Mouse (Mus musculus) right cerebral cortex, postnatal 10 days (tissue): ENCODE measurements around the gene Zg16.
"Not testable (repeated sequence)": the region's sequence is repeated elsewhere in the genome, so short reads cannot be mapped to it uniquely, and the experiment has no call there.

Experiments
- DNase-seq, 2 experiments: peaks; one replicate each; pipeline ENCODE4 v3.0.0; 2021; ENCODE audit warnings: low spot score in 2 of 2

The Zg16 gene

DNA sequence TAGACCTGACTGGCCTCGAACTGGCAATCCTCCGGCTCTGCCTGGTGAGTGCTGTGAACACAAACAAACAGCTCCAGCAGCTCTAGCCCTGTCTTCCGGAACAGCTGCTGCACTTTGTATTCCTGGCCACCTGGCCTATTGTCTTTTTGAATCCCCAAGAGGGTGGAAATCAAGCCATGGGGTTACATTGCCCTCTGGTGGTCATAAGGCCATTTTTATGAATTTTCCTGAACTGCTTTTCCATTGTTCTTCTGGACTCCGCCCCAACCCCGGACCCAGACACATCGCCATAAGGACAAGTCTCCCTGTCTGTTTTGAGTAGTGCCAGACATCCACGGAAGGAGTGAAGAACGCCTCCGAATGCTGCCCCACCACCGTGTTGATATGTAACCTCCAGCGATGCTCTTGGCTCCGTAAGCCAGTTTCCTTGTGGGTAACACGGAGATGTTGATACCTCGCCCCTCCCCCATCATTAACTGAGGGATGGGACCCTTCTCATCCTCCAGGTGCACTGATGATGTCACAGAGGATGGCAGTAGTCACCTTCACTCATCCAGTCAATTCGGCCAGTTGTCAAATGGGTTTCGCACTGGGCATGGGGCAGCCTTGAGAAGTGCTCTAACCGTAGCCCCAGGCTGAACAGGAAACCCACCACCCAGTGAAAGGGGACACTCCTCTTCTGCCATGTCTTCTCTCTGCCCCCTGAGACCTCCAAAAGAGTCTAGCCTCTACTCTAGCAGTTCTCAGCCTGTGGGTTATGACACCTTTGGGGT is 17.6 kb upstream of the Zg16 start:
- peak; percentile 78 to 81 for DNase-seq

- DNase-seq = no peak
Observed at GRCm38 (mm10) chr7:127103960-127104359, 16.8 kb upstream of the Zg16 start.

DNA sequence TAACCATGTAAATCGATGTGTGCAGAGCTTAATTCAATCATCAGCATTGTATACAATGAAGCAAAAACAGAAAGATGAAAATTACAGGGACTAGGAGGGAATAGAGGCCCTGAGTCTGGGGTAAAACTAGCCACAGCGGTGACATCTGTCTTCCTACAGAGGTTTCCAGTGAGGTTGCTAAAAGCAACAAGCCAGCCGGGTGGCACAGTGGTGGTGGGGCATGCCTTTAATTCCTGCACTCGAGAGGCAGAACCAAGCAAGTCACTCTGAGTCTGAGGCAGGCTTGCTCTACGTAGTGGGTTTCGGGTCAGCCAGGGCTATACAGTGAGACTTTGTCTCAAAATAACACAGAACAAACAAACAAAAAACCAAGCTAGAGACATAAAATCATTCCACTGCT is 15.0 kb upstream of the Zg16 start:
- no peak for DNase-seq

DNA sequence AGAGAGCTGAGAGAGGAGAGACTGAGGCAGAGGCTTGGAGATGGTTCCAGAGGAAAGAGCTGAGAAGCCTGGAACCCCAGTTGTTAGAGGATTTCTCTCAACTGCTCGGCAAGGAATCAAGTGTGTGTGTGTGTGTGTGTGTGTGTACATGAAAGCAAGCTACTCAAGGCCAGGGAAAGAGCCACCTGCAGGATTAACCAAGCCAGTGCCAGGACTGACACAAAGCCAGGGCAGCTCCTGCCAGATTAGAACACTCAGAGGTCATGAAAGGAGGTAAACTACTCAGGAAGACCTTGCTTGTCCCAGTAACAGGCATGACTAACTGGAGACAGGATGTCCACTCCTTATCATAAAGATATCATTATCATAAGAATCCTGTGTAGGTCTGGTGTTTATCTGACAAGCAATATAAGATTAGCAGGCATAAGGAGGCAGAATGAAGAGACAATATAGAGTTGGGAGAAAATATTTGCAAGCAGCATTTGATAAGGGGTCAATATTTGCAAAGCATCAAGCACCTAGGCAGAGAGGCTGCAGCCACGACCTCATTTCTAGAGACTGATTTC is 14.4 kb upstream of the Zg16 start:
- DNase-seq = no peak

DNA sequence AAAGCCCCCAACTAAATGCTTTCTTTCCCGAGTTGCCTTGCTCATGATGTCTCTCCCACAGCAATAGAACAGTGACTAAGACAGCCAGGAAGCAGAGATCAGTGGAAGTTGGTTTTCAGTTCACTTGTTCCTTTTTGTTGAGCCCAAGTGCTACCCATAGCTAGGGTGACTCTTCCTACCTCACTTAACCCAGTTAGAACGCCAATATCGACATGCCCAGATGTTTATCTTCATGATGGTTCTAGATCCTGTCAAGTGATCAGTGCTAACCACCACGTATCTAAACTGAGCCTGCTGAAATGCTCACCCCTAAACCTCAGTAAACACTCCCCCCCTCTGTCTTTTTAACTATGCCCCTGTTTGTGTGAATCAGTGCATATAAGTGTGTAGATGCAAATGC is 12.4 kb upstream of the Zg16 start:
- no peak for DNase-seq

DNA sequence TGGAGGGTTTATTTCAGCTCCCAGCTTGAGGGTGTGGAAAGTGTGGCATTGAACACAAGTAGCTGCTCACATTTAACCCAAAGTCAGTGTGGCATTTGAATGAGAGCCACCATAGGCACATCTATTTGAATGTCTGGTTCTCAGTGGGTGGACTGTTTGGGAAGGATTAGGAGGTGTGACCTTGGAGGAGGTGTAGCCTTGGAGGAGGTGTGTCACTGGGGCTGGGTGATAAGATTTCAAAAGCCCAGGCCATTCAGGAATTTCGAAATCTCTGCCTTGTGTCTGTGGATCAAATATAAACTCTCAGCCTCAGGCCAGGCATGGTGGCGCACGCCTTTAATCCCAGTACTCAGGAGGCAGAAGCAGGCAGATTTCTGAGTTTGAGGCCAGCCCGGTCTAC is 11.8 kb upstream of the Zg16 start:
- no peak for DNase-seq

GRCm38 (mm10) chr7:127098521-127098920 is 11.4 kb upstream of the Zg16 start:
- DNase-seq = no peak

DNA sequence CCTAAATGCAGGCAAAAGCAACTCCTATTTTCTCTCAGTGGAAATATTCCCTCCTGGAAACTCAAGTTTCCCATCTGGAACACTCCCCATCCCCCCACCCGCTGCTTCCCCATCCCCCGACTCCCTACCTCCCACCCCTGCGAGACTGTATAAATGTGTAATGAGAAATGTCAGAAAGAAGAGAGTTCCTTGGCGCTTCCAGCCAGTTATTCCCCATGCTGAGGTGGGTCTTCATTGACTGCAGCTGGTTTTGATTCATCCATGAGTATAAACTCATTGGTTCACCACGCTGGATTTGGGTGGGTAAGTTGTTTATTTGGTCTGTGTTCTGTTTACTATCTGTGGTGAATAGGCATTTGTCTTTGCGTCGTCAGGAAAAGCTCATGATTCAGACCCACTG is 9.3 kb upstream of the Zg16 start:
- DNase-seq = no peak

DNA sequence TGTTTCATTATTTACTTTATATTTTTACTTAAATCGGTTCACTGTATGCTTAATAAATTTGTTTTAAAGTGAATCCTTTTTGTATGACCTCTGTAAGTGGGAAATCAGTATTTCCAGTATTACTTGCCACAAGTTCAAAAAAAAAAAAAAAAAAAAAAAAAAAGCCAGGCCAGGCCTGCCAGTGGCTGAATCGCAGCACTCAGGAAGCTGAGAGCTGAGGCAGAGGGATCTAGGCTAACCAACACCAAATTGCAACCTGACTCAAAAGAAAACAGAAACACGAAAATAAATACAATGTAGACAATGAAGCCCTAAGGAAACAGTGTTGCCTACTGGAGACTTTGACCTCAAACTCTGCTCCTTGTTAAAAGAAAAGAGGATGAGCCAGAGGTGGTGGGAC is 6.8 kb upstream of the Zg16 start:
- no peak for DNase-seq

GRCm38 (mm10) chr7:127091114-127091896 is 4.2 kb upstream of the Zg16 start, which contains the start of gene AI467606:
TSS of gene AI467606 (plus strand) at chr7:127091359.
- DNase-seq = peak; percentile 50 to 54

GRCm38 (mm10) chr7:127090154-127091113 is 3.3 kb upstream of the Zg16 start:
- no peak for DNase-seq

- no peak for DNase-seq
Observed at GRCm38 (mm10) chr7:127088901-127089845, 2.0 kb upstream of the Zg16 start.

- no peak for DNase-seq
Observed at GRCm38 (mm10) chr7:127088083-127088482, 955 bp upstream of the Zg16 start.

DNA sequence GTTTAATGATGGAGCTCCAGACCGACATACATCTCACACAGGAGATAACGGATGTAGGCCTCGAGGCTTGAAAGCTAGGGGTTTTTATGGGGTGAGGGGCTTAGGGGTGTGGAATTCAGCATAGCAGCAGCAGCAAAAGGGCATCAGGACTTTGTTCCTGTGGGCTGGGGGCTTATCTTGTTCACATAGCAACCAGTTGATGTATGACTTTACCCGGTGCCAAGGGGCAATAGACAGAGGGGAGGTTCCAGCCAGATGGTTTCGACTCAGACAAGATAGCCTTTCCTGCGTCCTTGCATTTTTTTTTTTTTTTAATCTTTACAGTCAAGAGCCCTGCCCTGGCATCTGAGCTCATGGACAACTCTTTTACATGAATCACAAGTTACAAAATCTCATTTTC is 1.4 kb downstream of the Zg16 start:
- DNase-seq = not testable (repeated sequence)

GRCm38 (mm10) chr7:127084794-127085193 is 2.3 kb downstream of the Zg16 start:
- no peak for DNase-seq

- no peak for DNase-seq
Observed at GRCm38 (mm10) chr7:127083689-127084088, 3.4 kb downstream of the Zg16 start.

DNA sequence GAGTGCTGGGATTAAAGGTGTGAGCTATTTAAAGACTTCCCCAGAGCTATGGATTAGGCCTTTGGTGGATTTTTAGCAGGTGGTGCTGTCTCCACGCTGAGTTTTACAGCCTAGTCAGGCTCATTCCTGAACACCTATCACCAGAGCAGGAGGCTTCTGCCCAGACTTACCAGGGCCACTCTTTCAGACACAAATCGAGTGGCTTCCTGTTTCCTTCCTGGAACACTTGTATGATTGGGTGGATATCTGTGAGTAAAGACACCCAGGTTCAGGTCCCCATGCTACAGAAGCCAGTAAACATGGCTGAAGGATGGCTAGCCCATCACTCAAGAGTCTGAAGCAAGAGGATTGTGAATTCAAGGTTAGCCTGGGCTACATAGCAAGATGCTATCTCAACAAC is 4.1 kb downstream of the Zg16 start:
- no peak for DNase-seq

GRCm38 (mm10) chr7:127082271-127082670 is 4.9 kb downstream of the Zg16 start:
- DNase-seq = no peak

GRCm38 (mm10) chr7:127080045-127080444 is 7.1 kb downstream of the Zg16 start:
- no peak for DNase-seq

DNA sequence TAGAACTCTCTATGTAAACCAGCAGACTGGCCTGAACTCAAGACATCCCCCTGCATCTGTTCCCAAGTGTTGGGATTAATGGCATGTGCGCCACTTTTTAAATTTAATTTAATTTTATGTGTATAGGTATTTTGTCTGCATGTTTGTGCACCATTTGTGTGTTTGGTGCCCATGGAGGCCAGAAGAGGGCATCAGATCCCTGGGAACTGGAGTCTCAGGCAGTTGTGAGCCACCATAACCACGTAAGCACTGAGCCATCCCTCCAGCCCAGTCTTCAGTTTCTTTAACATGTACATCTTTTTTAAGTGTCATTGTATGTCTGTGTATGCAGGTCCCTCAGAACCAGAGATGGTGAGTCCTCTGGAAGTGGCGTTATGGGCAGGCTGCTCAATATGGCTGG is 9.4 kb downstream of the Zg16 start:
- DNase-seq = no peak

GRCm38 (mm10) chr7:127076188-127076587 is 10.9 kb downstream of the Zg16 start:
- no peak for DNase-seq
